Mouse (Mus musculus) embryonic facial prominence, embryonic 14.5 days (tissue): ENCODE measurements at regions not wholly inside any gene's neighbourhood (a gene's known extent, or its start where the extent isn't known, plus 50 kb on each side); places are given as distances from the start of the nearest gene placed in this dataset.

Experiments
- ATAC-seq: fragments of 200-750 bp; cut with Nextera tagmentation; 2 replicates; pipeline ENCODE4 v1.8.0; 2017; ENCODE audit warnings: low read depth, moderate number of reproducible peaks, moderate TSS enrichment
- DNase-seq: peaks from one replicate; pipeline ENCODE4 v3.0.0-alpha.2; 2015; ENCODE audit warnings: low spot score
- H3K27ac ChIP-seq: fragments of 300-500 bp; sonication (generic); replicated peaks from 2 replicates; pipeline ENCODE4 v1.5.1; 2014; ENCODE audit warnings: low read depth, mild to moderate bottlenecking, low read length, moderate library complexity
- H3K27me3 ChIP-seq: fragments of 300-500 bp; sonication (generic); replicated peaks from 2 replicates; pipeline ENCODE4 v1.6.1; 2014; ENCODE audit warnings: low read length; ENCODE audit not compliant: control insufficient read depth, insufficient read depth
- H3K36me3 ChIP-seq: fragments of 300-500 bp; sonication (generic); 2 replicates; pipeline ENCODE4 v1.6.1; 2014; ENCODE audit warnings: low read length, mixed read lengths; ENCODE audit not compliant: control insufficient read depth, insufficient read depth
- H3K4me1 ChIP-seq: fragments of 300-500 bp; sonication (generic); 2 replicates; pipeline ENCODE4 v1.6.1; 2014; ENCODE audit warnings: antibody characterized with exemption, low read length; ENCODE audit not compliant: control insufficient read depth, insufficient read depth
- H3K4me2 ChIP-seq: fragments of 300-500 bp; sonication (generic); 2 replicates; pipeline ENCODE4 v1.6.1; 2014; ENCODE audit warnings: low read depth, mild to moderate bottlenecking, low read length, moderate library complexity, mixed read lengths
- H3K4me3 ChIP-seq: fragments of 300-500 bp; sonication (generic); 2 replicates; pipeline ENCODE4 v1.5.1; 2014; ENCODE audit warnings: low read depth, mild to moderate bottlenecking, low read length
- H3K9ac ChIP-seq: fragments of 300-500 bp; sonication (generic); 2 replicates; pipeline ENCODE4 v1.6.1; 2014; ENCODE audit warnings: low read depth, mild to moderate bottlenecking, low read length, moderate library complexity, mixed read lengths
- H3K9me3 ChIP-seq: fragments of 300-500 bp; sonication (generic); 2 replicates; pipeline ENCODE4 v1.6.1; 2016; ENCODE audit warnings: low read length; ENCODE audit not compliant: control insufficient read depth
- WGBS: fragments of 180-500 bp; shearing (Covaris S2); extraction: QIAGEN DNeasy Blood & Tissue Kit; methylation state at CpG from one replicate; pipeline ENCODE4 v1.1.7; 2014; 5-methylcytosine and 5-hydroxymethylcytosine counted together

- Histone ChIP-seq H3K27me3 (no peaks in the 10 kb centered on the region), H3K27ac (no peak overlapping the region), H3K36me3 (no peaks in the 10 kb centered on the region), H3K4me2 (no peak overlapping the region), H3K4me1 (no peaks in the 10 kb centered on the region), H3K9me3 (0 out of 2 replicates have a peak, but pooled peaks cover 4% of the 10 kb centered on the region), H3K4me3 (no peak overlapping the region), H3K9ac (no peak overlapping the region)
- DNase-seq (no peak), ATAC-seq (no peak)
Measured at GRCm38 (mm10) chr14:15971306-15971705, 277.8 kb upstream of the Ngly1 start.

- no peak overlapping the region for H3K9ac ChIP-seq
- 0 out of 2 replicates have a peak, but pooled peaks cover 4% of the 10 kb centered on the region for H3K9me3 ChIP-seq
- H3K4me2 ChIP-seq: no peak overlapping the region
- no peaks in the 10 kb centered on the region for H3K4me1 ChIP-seq
- ATAC-seq: no peak; the same call in 1 of the 2 replicates
- no peaks in the 10 kb centered on the region for H3K36me3 ChIP-seq
- no peak overlapping the region for H3K27ac ChIP-seq
- DNase-seq: no peak
- WGBS: 97% methylated on average over 1 of the region's 1 CpGs
- H3K4me3 ChIP-seq: no peak overlapping the region
- no peaks in the 10 kb centered on the region for H3K27me3 ChIP-seq
Measured at GRCm38 (mm10) chr14:15977366-15977765, 271.7 kb upstream of the Ngly1 start.

GRCm38 (mm10) chr14:15978329-15978728 is 270.8 kb upstream of the Ngly1 start:
- H3K4me2 ChIP-seq: no peak overlapping the region
- WGBS: 4% methylated on average over 1 of the region's 1 CpGs
- H3K4me1 ChIP-seq: no peaks in the 10 kb centered on the region
- no peak overlapping the region for H3K4me3 ChIP-seq
- ATAC-seq (no peak), DNase-seq (peak; percentile 9)
- H3K9ac ChIP-seq: no peak overlapping the region
- H3K27ac ChIP-seq: no peak overlapping the region
- no peaks in the 10 kb centered on the region for H3K27me3 ChIP-seq
- H3K36me3 ChIP-seq: no peaks in the 10 kb centered on the region
- H3K9me3 ChIP-seq: no peaks in the 10 kb centered on the region

GRCm38 (mm10) chr14:16005409-16005808 is 243.7 kb upstream of the Ngly1 start:
- no peak overlapping the region for H3K4me2 ChIP-seq
- no peaks in the 10 kb centered on the region for H3K9me3 ChIP-seq
- no peak overlapping the region for H3K4me3 ChIP-seq
- DNase-seq (no peak), ATAC-seq (no peak)
- H3K4me1 ChIP-seq: no peaks in the 10 kb centered on the region
- H3K27ac ChIP-seq: no peak overlapping the region
- no peaks in the 10 kb centered on the region for H3K36me3 ChIP-seq
- no peaks in the 10 kb centered on the region for H3K27me3 ChIP-seq
- H3K9ac ChIP-seq: no peak overlapping the region
- 80% methylated on average over 1 of the region's 1 CpGs for WGBS

GRCm38 (mm10) chr14:16006968-16007367 is 242.1 kb upstream of the Ngly1 start:
- no peak overlapping the region for H3K9ac ChIP-seq
- WGBS: 93% methylated on average over 2 of the region's 2 CpGs
- H3K4me1 ChIP-seq: no peaks in the 10 kb centered on the region
- H3K4me2 ChIP-seq: no peak overlapping the region
- no peak overlapping the region for H3K27ac ChIP-seq
- H3K9me3 ChIP-seq: no peaks in the 10 kb centered on the region
- H3K4me3 ChIP-seq: no peak overlapping the region
- H3K27me3 ChIP-seq: no peaks in the 10 kb centered on the region
- H3K36me3 ChIP-seq: no peaks in the 10 kb centered on the region
- DNase-seq (no peak), ATAC-seq (no peak)

GRCm38 (mm10) chr14:16009778-16010177 is 239.3 kb upstream of the Ngly1 start:
- no peaks in the 10 kb centered on the region for H3K36me3 ChIP-seq
- no peak overlapping the region for H3K4me3 ChIP-seq
- H3K9me3 ChIP-seq: no peaks in the 10 kb centered on the region
- H3K27ac ChIP-seq: no peak overlapping the region
- no peak for ATAC-seq
- no peak overlapping the region for H3K4me2 ChIP-seq
- no peaks in the 10 kb centered on the region for H3K4me1 ChIP-seq
- DNase-seq: no peak
- H3K27me3 ChIP-seq: no peaks in the 10 kb centered on the region
- H3K9ac ChIP-seq: no peak overlapping the region

- no peak for DNase-seq
- no peak overlapping the region for H3K4me2 ChIP-seq
- no peak overlapping the region for H3K9ac ChIP-seq
- H3K36me3 ChIP-seq: no peaks in the 10 kb centered on the region
- no peak for ATAC-seq
- H3K9me3 ChIP-seq: no peaks in the 10 kb centered on the region
- H3K27ac ChIP-seq: no peak overlapping the region
- H3K4me1 ChIP-seq: no peaks in the 10 kb centered on the region
- H3K4me3 ChIP-seq: no peak overlapping the region
- no peaks in the 10 kb centered on the region for H3K27me3 ChIP-seq
Measured at GRCm38 (mm10) chr14:16023853-16024252, 225.2 kb upstream of the Ngly1 start.

GRCm38 (mm10) chr14:16037771-16038170 is 211.3 kb upstream of the Ngly1 start:
- no peak overlapping the region for H3K9ac ChIP-seq
- DNase-seq (no peak), ATAC-seq (no peak)
- H3K27me3 ChIP-seq: no peaks in the 10 kb centered on the region
- no peak overlapping the region for H3K27ac ChIP-seq
- H3K36me3 ChIP-seq: no peaks in the 10 kb centered on the region
- H3K9me3 ChIP-seq: no peaks in the 10 kb centered on the region
- H3K4me1 ChIP-seq: no peaks in the 10 kb centered on the region
- no peak overlapping the region for H3K4me3 ChIP-seq
- H3K4me2 ChIP-seq: no peak overlapping the region

- Histone ChIP-seq H3K4me1 (no peaks in the 10 kb centered on the region), H3K27me3 (no peaks in the 10 kb centered on the region), H3K9me3 (no peaks in the 10 kb centered on the region), H3K4me3 (no peak overlapping the region), H3K36me3 (no peaks in the 10 kb centered on the region), H3K9ac (no peak overlapping the region), H3K27ac (no peak overlapping the region), H3K4me2 (no peak overlapping the region)
- DNase-seq (no peak), ATAC-seq (no peak)
- 64% methylated on average over 1 of the region's 1 CpGs for WGBS
Measured at GRCm38 (mm10) chr14:16038336-16038735, 210.7 kb upstream of the Ngly1 start.
